Mouse (Mus musculus) heart, embryonic 11.5 days (tissue): ENCODE data around the gene Mst1r. TPM values are rescaled to one million over a fixed set of nuclear protein-coding genes. Genes with fewer than 3 reads are reported as not detected.

Experiments used
- ATAC-seq: fragments of 200-750 bp; cut with Nextera tagmentation; replicated peaks from 2 replicates; pipeline ENCODE4 v1.8.0; 2017; ENCODE audit warnings: moderate library complexity; ENCODE audit not compliant: insufficient number of reproducible peaks, low FRiP score, low TSS enrichment
- H3K27ac ChIP-seq: fragments of 300-500 bp; sonication (generic); 2 replicates; pipeline ENCODE4 v1.5.1; 2014; ENCODE audit warnings: mild to moderate bottlenecking, low read depth, low read length
- H3K27me3 ChIP-seq: fragments of 300-500 bp; sonication (generic); 2 replicates; pipeline ENCODE4 v1.6.1; 2014; ENCODE audit warnings: mild to moderate bottlenecking, low read length, mixed read lengths; ENCODE audit not compliant: control insufficient read depth, insufficient read depth
- H3K36me3 ChIP-seq: fragments of 300-500 bp; sonication (generic); 2 replicates; pipeline ENCODE4 v1.6.1; 2014; ENCODE audit warnings: mild to moderate bottlenecking, low read length, moderate library complexity, mixed read lengths; ENCODE audit not compliant: control insufficient read depth, insufficient read depth
- H3K4me1 ChIP-seq: fragments of 300-500 bp; sonication (generic); 2 replicates; pipeline ENCODE4 v1.6.1; 2014; ENCODE audit warnings: low read length; ENCODE audit not compliant: control insufficient read depth, insufficient read depth
- H3K4me2 ChIP-seq: fragments of 300-500 bp; sonication (generic); 2 replicates; pipeline ENCODE4 v1.6.1; 2014; ENCODE audit warnings: mild to moderate bottlenecking, moderate library complexity
- H3K4me3 ChIP-seq: fragments of 300-500 bp; sonication (generic); 2 replicates; pipeline ENCODE4 v1.5.1; 2014; ENCODE audit warnings: low read depth, low read length
- H3K9ac ChIP-seq: fragments of 300-500 bp; sonication (generic); 2 replicates; pipeline ENCODE4 v1.6.1; 2014; ENCODE audit warnings: mild to moderate bottlenecking, low read depth, low read length, moderate library complexity
- H3K9me3 ChIP-seq: fragments of 300-500 bp; sonication (generic); replicated peaks from 2 replicates; pipeline ENCODE4 v1.6.1; 2016; ENCODE audit warnings: low read length; ENCODE audit not compliant: control insufficient read depth
- WGBS: fragments of 180-500 bp; shearing (Covaris S2); extraction: QIAGEN DNeasy Blood & Tissue Kit; methylation state at CpG from one replicate; pipeline ENCODE4 v1.1.7; 2014; ENCODE audit not compliant: insufficient replicate concordance; 5-methylcytosine and 5-hydroxymethylcytosine counted together
- polyA plus RNA-seq: library from polyadenylated mRNA; unstranded; fragments of >200 nt; fragmentation: Nextera tagmentation; extraction: Ambion mirVana; gene quantifications from 2 replicates; pipeline ENCODE4 v1.2.1, GENCODE M21; 2014

Mst1r gene
- polyA plus RNA-seq: 1.3 and 1.6 TPM in 2 replicates

- WGBS: 16% methylated on average over 19 of the region's 19 CpGs
- H3K36me3 ChIP-seq: no peaks in the 10 kb centered on the region
- H3K9ac ChIP-seq: peak within 1 kb of the TSS; percentile 64
- H3K9me3 ChIP-seq: no peaks in the 10 kb centered on the region
- H3K4me1 ChIP-seq: peaks cover 33% of the 10 kb centered on the region
- peak within 1 kb of the TSS; percentile 83 for H3K4me2 ChIP-seq
- peaks cover 5% of the 10 kb centered on the region for H3K27me3 ChIP-seq
- peak; percentile 59; the same call in 1 of the 2 replicates for ATAC-seq
- peak within 1 kb of the TSS; percentile 43 for H3K4me3 ChIP-seq
- H3K27ac ChIP-seq: no peak within 1 kb of the TSS
These were observed at the start of gene Mst1r for GRCm38 (mm10) chr9:107906252-107906966. TSS of gene Mst1r (plus strand) at chr9:107906873.

GRCm38 (mm10) chr9:107858343-107858742 is 48.3 kb upstream of the Mst1r start:
- ATAC-seq: no peak
- Histone ChIP-seq H3K4me2 (no peak overlapping the region), H3K4me3 (no peak overlapping the region), H3K36me3 (peaks cover 10% of the 10 kb centered on the region), H3K27me3 (no peaks in the 10 kb centered on the region), H3K9me3 (no peaks in the 10 kb centered on the region), H3K4me1 (no peaks in the 10 kb centered on the region), H3K27ac (no peak overlapping the region), H3K9ac (no peak overlapping the region)
- 88% methylated on average over 3 of the region's 3 CpGs for WGBS

DNA sequence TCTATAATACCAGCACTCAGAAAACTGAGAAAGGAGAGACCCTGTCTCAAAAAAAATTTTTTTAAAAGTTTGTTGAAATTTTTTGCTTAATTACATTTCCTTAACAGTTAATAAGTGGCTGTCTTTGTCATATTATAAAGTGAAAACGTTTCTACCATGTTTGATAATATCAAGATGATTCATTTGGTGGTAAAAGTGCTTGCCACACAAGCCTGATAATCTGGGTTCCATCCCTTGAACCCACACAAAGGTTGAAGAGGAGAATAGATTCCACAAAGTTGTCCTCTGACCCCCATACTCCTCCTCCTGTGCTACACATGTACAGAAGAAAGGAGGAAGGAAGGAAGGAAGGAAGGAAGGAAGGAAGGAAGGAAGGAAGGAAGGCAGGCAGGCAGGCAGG is 42.2 kb upstream of the Mst1r start:
- WGBS: 53% methylated on average over 1 of the region's 1 CpGs
- Histone ChIP-seq H3K9me3 (no peaks in the 10 kb centered on the region), H3K9ac (no peak overlapping the region), H3K36me3 (no peaks in the 10 kb centered on the region; the same call in 1 of the 2 replicates), H3K4me1 (no peaks in the 10 kb centered on the region), H3K4me2 (no peak overlapping the region), H3K27me3 (no peaks in the 10 kb centered on the region), H3K27ac (no peak overlapping the region), H3K4me3 (no peak overlapping the region)
- no peak for ATAC-seq

DNA sequence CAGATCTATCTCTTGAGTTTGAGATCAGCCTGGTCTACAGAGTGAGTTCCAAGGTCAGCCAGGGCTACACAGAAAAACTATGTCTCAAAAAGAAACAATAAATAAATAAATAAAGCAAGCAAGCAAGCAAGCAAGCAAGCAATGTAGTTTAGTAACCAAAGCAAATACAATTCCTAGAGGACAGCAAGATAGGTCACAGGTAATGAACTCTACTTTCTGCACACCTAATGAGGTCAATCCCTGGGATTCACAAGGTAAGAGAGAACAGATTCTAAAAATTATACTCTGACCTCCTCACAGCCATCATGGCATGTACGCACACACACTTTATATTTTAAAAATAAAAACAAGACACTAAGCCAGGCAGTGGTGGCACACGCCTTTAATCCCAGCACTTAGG is 40.6 kb upstream of the Mst1r start:
- Histone ChIP-seq H3K4me1 (0 out of 2 replicates have a peak, but pooled peaks cover under 1% of the 10 kb centered on the region), H3K27me3 (no peaks in the 10 kb centered on the region), H3K27ac (no peak overlapping the region), H3K4me3 (no peak overlapping the region), H3K9me3 (no peaks in the 10 kb centered on the region), H3K4me2 (no peak overlapping the region), H3K36me3 (no peaks in the 10 kb centered on the region), H3K9ac (no peak overlapping the region)
- ATAC-seq: no peak
- 93% methylated on average over 2 of the region's 2 CpGs for WGBS

GRCm38 (mm10) chr9:107872350-107873098 is 34.1 kb upstream of the Mst1r start:
- Histone ChIP-seq H3K9me3 (no peaks in the 10 kb centered on the region), H3K27ac (peak overlapping the region; percentile 87), H3K27me3 (no peaks in the 10 kb centered on the region), H3K4me1 (peaks cover 9% of the 10 kb centered on the region; the same call in 1 of the 2 replicates), H3K36me3 (no peaks in the 10 kb centered on the region), H3K9ac (peak overlapping the region; percentile 90), H3K4me3 (peak overlapping the region; percentile 77), H3K4me2 (peak overlapping the region; percentile 81)
- peak; percentile 97 for ATAC-seq
- WGBS: under 1% methylated on average over 75 of the region's 80 CpGs

GRCm38 (mm10) chr9:107873137-107873536 is 33.5 kb upstream of the Mst1r start, which contains the start of gene Rbm6:
TSS of gene Rbm6 (minus strand) at chr9:107873237.
- Histone ChIP-seq H3K9ac (peak within 1 kb of the TSS; percentile 90), H3K4me2 (peak within 1 kb of the TSS; percentile 81), H3K9me3 (no peaks in the 10 kb centered on the region), H3K4me1 (peaks cover 9% of the 10 kb centered on the region; the same call in 1 of the 2 replicates), H3K27me3 (no peaks in the 10 kb centered on the region), H3K27ac (peak within 1 kb of the TSS; percentile 87), H3K36me3 (no peaks in the 10 kb centered on the region), H3K4me3 (peak within 1 kb of the TSS; percentile 77)
- no peak for ATAC-seq
- WGBS: 9% methylated on average over 14 of the region's 14 CpGs

DNA sequence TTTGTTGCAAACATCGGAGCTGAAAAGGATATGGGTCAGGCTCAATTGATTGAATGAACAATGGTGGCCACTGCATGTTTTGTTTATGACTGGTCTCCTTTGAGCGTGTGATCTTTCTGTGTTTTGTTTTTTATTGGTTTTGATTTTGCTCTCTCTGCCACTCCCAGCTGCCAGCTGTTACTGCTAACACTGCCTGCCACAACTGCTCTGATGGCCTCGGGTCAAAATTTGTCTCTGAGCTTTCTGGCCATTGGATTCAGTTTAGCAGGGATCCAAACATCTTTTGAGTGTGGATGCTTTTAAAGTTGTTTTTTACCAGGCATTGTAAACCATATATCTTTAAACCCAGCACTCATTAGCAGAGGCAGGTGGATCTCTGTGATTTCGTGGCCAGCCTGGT is 26.3 kb upstream of the Mst1r start:
- H3K4me1 ChIP-seq: no peaks in the 10 kb centered on the region
- no peak overlapping the region for H3K27ac ChIP-seq
- no peak for ATAC-seq
- H3K9me3 ChIP-seq: no peaks in the 10 kb centered on the region
- H3K4me3 ChIP-seq: no peak overlapping the region
- no peak overlapping the region for H3K9ac ChIP-seq
- no peaks in the 10 kb centered on the region for H3K36me3 ChIP-seq
- whole genome bisulfite sequencing: 74% methylated on average over 4 of the region's 4 CpGs
- H3K4me2 ChIP-seq: no peak overlapping the region
- no peaks in the 10 kb centered on the region for H3K27me3 ChIP-seq

- Histone ChIP-seq H3K4me3 (peak within 1 kb of the TSS; percentile 79), H3K36me3 (no peaks in the 10 kb centered on the region), H3K4me2 (peak within 1 kb of the TSS; percentile 91), H3K27me3 (peaks cover 4% of the 10 kb centered on the region), H3K9ac (peak within 1 kb of the TSS; percentile 84), H3K4me1 (peaks cover 8% of the 10 kb centered on the region; the same call in 1 of the 2 replicates), H3K9me3 (no peaks in the 10 kb centered on the region), H3K27ac (0 out of 2 replicates have a peak within 1 kb of the TSS, but pooled peaks have one; percentile 32)
- under 1% methylated on average over 28 of the region's 28 CpGs for WGBS
- ATAC-seq: peak; percentile 93
These were observed 18.8 kb upstream of the Mst1r start, which contains the start of gene Mon1a for GRCm38 (mm10) chr9:107887804-107888266. TSS of gene Mon1a (plus strand) at chr9:107888151.
